Mouse (Mus musculus) ovary, postnatal 36 days (tissue): Measurements from ENCODE around the gene Pabpc5.

Experiments
- DNase-seq: peaks from one replicate; pipeline ENCODE4 v3.0.0; 2022; ENCODE audit warnings: low spot score, mixed read lengths

Pabpc5 gene

GRCm38 (mm10) chrX:119927081-119927571 is at the start of gene Pabpc5:
TSS of gene Pabpc5 (plus strand) at chrX:119927196.
- DNase-seq: peak; percentile 66

- DNase-seq: no peak
Measured at GRCm38 (mm10) chrX:119886957-119887593, 39.9 kb upstream of the Pabpc5 start.

DNA sequence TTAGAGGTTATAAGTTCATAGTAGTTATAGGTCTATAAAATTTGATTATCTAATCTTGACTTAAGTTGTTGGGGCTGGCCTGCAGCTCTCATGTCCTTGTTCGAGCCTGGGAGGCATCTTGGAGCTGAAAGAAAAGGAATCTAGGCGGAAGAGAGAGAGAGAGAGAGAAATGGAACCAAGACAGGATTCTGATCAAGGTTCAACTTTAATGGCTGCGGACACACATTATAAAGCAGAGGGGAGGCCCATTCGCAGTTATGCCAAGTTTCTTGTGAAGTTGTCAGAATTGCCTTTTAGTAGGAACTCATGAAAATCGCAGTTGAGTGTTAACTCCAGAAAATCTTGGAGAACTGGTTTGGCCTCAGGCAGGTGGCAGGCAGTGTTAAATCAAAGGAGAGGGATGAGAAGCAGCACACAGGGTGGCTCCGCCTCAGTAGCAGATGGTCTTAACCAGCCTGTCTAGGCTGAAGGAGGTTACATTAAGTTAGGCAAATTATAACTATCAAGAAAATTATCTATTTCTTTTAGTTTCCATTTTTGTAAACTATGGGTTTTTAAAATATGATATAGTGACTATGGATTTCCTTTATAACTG is 38.6 kb upstream of the Pabpc5 start:
- DNase-seq: no peak

DNA sequence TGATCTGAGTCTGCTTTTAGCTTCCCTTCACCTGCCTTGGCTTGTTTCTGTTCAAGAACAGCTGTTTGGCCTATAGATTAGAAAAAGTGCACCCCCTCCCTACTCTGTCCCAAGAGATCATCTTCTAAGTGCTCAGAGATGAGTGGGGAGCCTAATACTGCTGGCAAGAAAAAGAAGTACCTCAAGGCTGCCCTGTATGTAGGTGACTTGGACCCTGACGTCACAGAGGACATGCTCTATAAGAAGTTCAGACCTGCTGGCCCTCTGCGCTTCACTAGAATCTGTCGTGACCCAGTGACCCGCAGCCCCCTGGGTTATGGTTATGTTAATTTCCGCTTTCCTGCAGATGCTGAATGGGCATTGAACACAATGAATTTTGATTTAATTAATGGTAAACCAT is 856 bp downstream of the Pabpc5 start:
- no peak for DNase-seq
